ENCODE assay signal across 22 mouse cellular contexts in genomic region chr1:56951980-56952379, GRCm38 (mm10). TPM values are rescaled to one million over a fixed set of nuclear protein-coding genes. Genes with fewer than 3 reads are reported as not detected.
DNase-seq lines count a peak whose midpoint lies in the region; ATAC-seq and TF ChIP-seq lines count a peak whose summit lies in the region.
"Had no signal": no experiment of that assay in that cellular context is flagged by ENCODE, and none has a peak within 500 bp of the region (broad histone marks: within the 10 kb centered on the region; RNA-seq: fewer than 3 reads in every experiment).

No protein-coding gene starts in this region.

- H3K27ac ChIP-seq in embryonic facial prominence, embryonic 14.5 days (replicated peaks; ENCODE audit: low read depth, low read length), result no peak overlapping the region
- no peak overlapping the region for H3K27ac ChIP-seq in embryonic facial prominence, embryonic 10.5 days (replicated peaks)
- H3K27ac ChIP-seq in forebrain, postnatal 0 days (ENCODE audit: low read depth, low read length), result peak overlapping the region; percentile 66
- H3K27ac ChIP-seq in forebrain, embryonic 11.5 days (ENCODE audit: low read depth, low read length), result no peak overlapping the region
- H3K27ac ChIP-seq in intestine, embryonic 16.5 days (ENCODE audit: low read length), result peak overlapping the region; percentile 46; the same call in 1 of the 2 replicates
- no peak overlapping the region for H3K27ac ChIP-seq in stomach, postnatal 0 days (replicated peaks)
- H3K27ac ChIP-seq: heart, embryonic 10.5 days; hindbrain, embryonic 13.5 days had no signal

- TF ChIP-seq CTCF in forebrain, postnatal 0 days (IDR thresholded peaks at IDR 0.05; ENCODE audit: low read depth), result no peak
- no peak for TF ChIP-seq CTCF in stomach, postnatal 0 days (IDR thresholded peaks at IDR 0.05; ENCODE audit: low read depth)

- no peaks in the 10 kb centered on the region for H3K9me3 ChIP-seq in embryonic facial prominence, embryonic 14.5 days (ENCODE audit: control insufficient read depth, low read length)
- H3K9me3 ChIP-seq in embryonic facial prominence, embryonic 10.5 days, result no peaks in the 10 kb centered on the region
- no peaks in the 10 kb centered on the region for H3K9me3 ChIP-seq in forebrain, postnatal 0 days (ENCODE audit: low read length)
- no peaks in the 10 kb centered on the region for H3K9me3 ChIP-seq in forebrain, embryonic 11.5 days (ENCODE audit: control insufficient read depth, low read length)
- H3K9me3 ChIP-seq in intestine, embryonic 16.5 days (ENCODE audit: control insufficient read depth, low read length), result no peaks in the 10 kb centered on the region
- no peaks in the 10 kb centered on the region for H3K9me3 ChIP-seq in stomach, postnatal 0 days (ENCODE audit: control insufficient read depth, low read length)
- H3K9me3 ChIP-seq: heart, embryonic 10.5 days; hindbrain, embryonic 13.5 days had no signal

- H3K27me3 ChIP-seq in embryonic facial prominence, embryonic 14.5 days (replicated peaks; ENCODE audit: control insufficient read depth, insufficient read depth, low read length), result no peaks in the 10 kb centered on the region
- no peaks in the 10 kb centered on the region for H3K27me3 ChIP-seq in embryonic facial prominence, embryonic 10.5 days (replicated peaks; ENCODE audit: low read depth, poor library complexity, severe bottlenecking)
- H3K27me3 ChIP-seq in forebrain, postnatal 0 days (ENCODE audit: insufficient read depth, low read length), result no peaks in the 10 kb centered on the region
- no peaks in the 10 kb centered on the region for H3K27me3 ChIP-seq in forebrain, embryonic 11.5 days (ENCODE audit: control insufficient read depth, insufficient read depth, low read length)
- no peaks in the 10 kb centered on the region for H3K27me3 ChIP-seq in intestine, embryonic 16.5 days (replicated peaks; ENCODE audit: control insufficient read depth, insufficient read depth, low read length)
- no peaks in the 10 kb centered on the region for H3K27me3 ChIP-seq in stomach, postnatal 0 days (ENCODE audit: control insufficient read depth, insufficient read depth, low read length)
- H3K27me3 ChIP-seq: hindbrain, embryonic 13.5 days; Patski had no signal

- no peak for DNase-seq in embryonic facial prominence, embryonic 14.5 days (ENCODE audit: low spot score)
- no peak for DNase-seq in embryonic facial prominence, embryonic 10.5 days (ENCODE audit: low spot score)
- no peak for DNase-seq in forebrain, postnatal 0 days
- no peak for DNase-seq in forebrain, embryonic 11.5 days (ENCODE audit: low spot score)
- no peak for DNase-seq in kidney, postnatal 10 days
- DNase-seq in stomach, postnatal 0 days (ENCODE audit: low spot score), result no peak
- DNase-seq: adrenal gland, postnatal 25 days; B cell, adult 2 months; cerebellum, adult 18-20 months; cerebellum, adult 9-11 months; cerebellum, postnatal 36 days; gastrocnemius, postnatal 10 days; heart, adult 18-20 months; heart, postnatal 10 days; kidney, adult 11 months; kidney, adult 9 months had no signal

- no peak overlapping the region for H3K4me2 ChIP-seq in embryonic facial prominence, embryonic 14.5 days (ENCODE audit: low read depth, low read length)
- H3K4me2 ChIP-seq in forebrain, postnatal 0 days (ENCODE audit: low read depth), result peak overlapping the region; percentile 26
- H3K4me2 ChIP-seq in forebrain, embryonic 11.5 days (ENCODE audit: low read depth, low read length, severe bottlenecking), result no peak overlapping the region
- H3K4me2 ChIP-seq in intestine, embryonic 16.5 days (ENCODE audit: low read depth, low read length), result peak overlapping the region; percentile 32
- H3K4me2 ChIP-seq in stomach, postnatal 0 days (replicated peaks; ENCODE audit: low read depth), result no peak overlapping the region
- H3K4me2 ChIP-seq: hindbrain, embryonic 13.5 days had no signal

- no peak overlapping the region for H3K4me3 ChIP-seq in embryonic facial prominence, embryonic 14.5 days (ENCODE audit: low read depth, low read length)
- no peak overlapping the region for H3K4me3 ChIP-seq in embryonic facial prominence, embryonic 10.5 days
- H3K4me3 ChIP-seq in forebrain, postnatal 0 days (ENCODE audit: low read depth, low read length), result no peak overlapping the region
- no peak overlapping the region for H3K4me3 ChIP-seq in forebrain, embryonic 11.5 days (ENCODE audit: low read depth, low read length)
- H3K4me3 ChIP-seq in intestine, embryonic 16.5 days (ENCODE audit: low read length), result no peak overlapping the region
- H3K4me3 ChIP-seq in stomach, postnatal 0 days (ENCODE audit: low read depth, low read length), result no peak overlapping the region
- H3K4me3 ChIP-seq: heart, embryonic 10.5 days; hindbrain, embryonic 13.5 days had no signal

- 72% methylated on average over 4 of the region's 4 CpGs for WGBS in embryonic facial prominence, embryonic 14.5 days
- WGBS in embryonic facial prominence, embryonic 10.5 days, result 78% methylated on average over 4 of the region's 4 CpGs
- WGBS in forebrain, postnatal 0 days, result 56% methylated on average over 4 of the region's 4 CpGs
- 79% methylated on average over 4 of the region's 4 CpGs for WGBS in forebrain, embryonic 11.5 days
- 67% methylated on average over 4 of the region's 4 CpGs for WGBS in intestine, embryonic 16.5 days
- 68% methylated on average over 4 of the region's 4 CpGs for WGBS in stomach, postnatal 0 days

- 0 out of 2 replicates have a peak overlapping the region, but pooled peaks have one; percentile 25 for H3K9ac ChIP-seq in embryonic facial prominence, embryonic 14.5 days (ENCODE audit: low read depth, low read length)
- H3K9ac ChIP-seq in forebrain, postnatal 0 days, result peak overlapping the region; percentile 26; the same call in 1 of the 2 replicates
- no peak overlapping the region for H3K9ac ChIP-seq in forebrain, embryonic 11.5 days (ENCODE audit: low read length)
- no peak overlapping the region for H3K9ac ChIP-seq in intestine, embryonic 16.5 days (ENCODE audit: low read depth, low read length)
- no peak overlapping the region for H3K9ac ChIP-seq in stomach, postnatal 0 days (ENCODE audit: low read length)
- H3K9ac ChIP-seq: hindbrain, embryonic 13.5 days had no signal

- ATAC-seq in embryonic facial prominence, embryonic 14.5 days (ENCODE audit: low read depth), result no peak
- no peak; the same call in 1 of the 2 replicates for ATAC-seq in forebrain, postnatal 0 days
- no peak for ATAC-seq in forebrain, embryonic 11.5 days (replicated peaks; ENCODE audit: low FRiP score)
- ATAC-seq in intestine, embryonic 16.5 days, result no peak
- ATAC-seq in stomach, postnatal 0 days (ENCODE audit: low FRiP score, low TSS enrichment), result no peak
- ATAC-seq: activated CD4-positive, CD25-positive, alpha-beta regulatory T cell, adult 4 months; CD4-positive, CD25-positive, alpha-beta regulatory T cell, adult 4 months; Patski had no signal

- H3K4me1 ChIP-seq in embryonic facial prominence, embryonic 14.5 days (ENCODE audit: control insufficient read depth, insufficient read depth, low read length), result 0 out of 2 replicates have a peak, but pooled peaks cover 9% of the 10 kb centered on the region
- H3K4me1 ChIP-seq in embryonic facial prominence, embryonic 10.5 days, result peaks cover 8% of the 10 kb centered on the region
- 0 out of 2 replicates have a peak, but pooled peaks cover 5% of the 10 kb centered on the region for H3K4me1 ChIP-seq in forebrain, postnatal 0 days (ENCODE audit: insufficient read depth)
- H3K4me1 ChIP-seq in forebrain, embryonic 11.5 days (replicated peaks; ENCODE audit: control insufficient read depth, insufficient read depth, low read length), result no peaks in the 10 kb centered on the region
- H3K4me1 ChIP-seq in intestine, embryonic 16.5 days (ENCODE audit: control insufficient read depth, insufficient read depth, low read length), result no peaks in the 10 kb centered on the region
- H3K4me1 ChIP-seq in stomach, postnatal 0 days (replicated peaks; ENCODE audit: control insufficient read depth, insufficient read depth), result no peaks in the 10 kb centered on the region
- H3K4me1 ChIP-seq: heart, embryonic 10.5 days; hindbrain, embryonic 13.5 days had no signal

- H3K36me3 ChIP-seq in embryonic facial prominence, embryonic 14.5 days (ENCODE audit: control insufficient read depth, insufficient read depth, low read length), result peaks cover 5% of the 10 kb centered on the region; the same call in 1 of the 2 replicates
- peaks cover 27% of the 10 kb centered on the region for H3K36me3 ChIP-seq in embryonic facial prominence, embryonic 10.5 days (replicated peaks)
- H3K36me3 ChIP-seq in forebrain, postnatal 0 days (ENCODE audit: insufficient read depth), result no peaks in the 10 kb centered on the region; the same call in 1 of the 2 replicates
- H3K36me3 ChIP-seq in forebrain, embryonic 11.5 days (ENCODE audit: control insufficient read depth, insufficient read depth, low read length), result no peaks in the 10 kb centered on the region
- H3K36me3 ChIP-seq in intestine, embryonic 16.5 days (ENCODE audit: control insufficient read depth, insufficient read depth, low read length), result no peaks in the 10 kb centered on the region
- no peaks in the 10 kb centered on the region for H3K36me3 ChIP-seq in stomach, postnatal 0 days (ENCODE audit: control insufficient read depth, insufficient read depth, low read length)
- H3K36me3 ChIP-seq: heart, embryonic 10.5 days; hindbrain, embryonic 13.5 days had no signal

- TF ChIP-seq EP300 in stomach, postnatal 0 days (optimal IDR thresholded peaks at IDR 0.05), result no peak

RNA-seq across cellular contexts. Expression of gene Satb2, which starts 26.5 kb away (rescaled TPM):
- 13.6 and 16.0 TPM in 2 replicates for polyA plus RNA-seq in embryonic facial prominence, embryonic 14.5 days (2014; fragmentation: Nextera tagmentation; extraction: Ambion mirVana)
- 9.0 and 11.3 TPM in 2 replicates for polyA plus RNA-seq in embryonic facial prominence, embryonic 10.5 days (2016; fragmentation: Nextera tagmentation; extraction: Ambion mirVana)
- 57.1 and 106 TPM in 2 replicates for total RNA-seq in forebrain, postnatal 0 days (2014; rRNA removed)
- polyA plus RNA-seq in forebrain, postnatal 0 days (2015; fragmentation: Nextera tagmentation; extraction: Ambion mirVana), result 21.7 and 43.1 TPM in 2 replicates
- polyA plus RNA-seq in forebrain, embryonic 11.5 days (2014; fragmentation: Nextera tagmentation; extraction: Ambion mirVana), result 1.5 and 1.9 TPM in 2 replicates
- 2.1 and 2.6 TPM in 2 replicates for polyA plus RNA-seq in intestine, embryonic 16.5 days (2015; fragmentation: Nextera tagmentation; extraction: Ambion mirVana)
- 0.13 and 0.17 TPM in 2 replicates for polyA plus RNA-seq in stomach, postnatal 0 days (2015; fragmentation: Nextera tagmentation; extraction: Ambion mirVana)
- polyA plus RNA-seq: CD4-positive, CD25-positive, alpha-beta regulatory T cell, adult 4 months had no signal

Comparison
In these comparisons a context has a peak if more than half of its experiments do, and no peak if none do; other contexts are left out.
1. H3K27ac ChIP-seq: peak in forebrain, postnatal 0 days (single experiment) and intestine, embryonic 16.5 days (single experiment); none in embryonic facial prominence, embryonic 14.5 days (single experiment), embryonic facial prominence, embryonic 10.5 days (single experiment), forebrain, embryonic 11.5 days (single experiment) and stomach, postnatal 0 days (single experiment).
2. H3K4me2 ChIP-seq: peak in forebrain, postnatal 0 days (single experiment) and intestine, embryonic 16.5 days (single experiment); none in embryonic facial prominence, embryonic 14.5 days (single experiment), forebrain, embryonic 11.5 days (single experiment) and stomach, postnatal 0 days (single experiment).
3. H3K9ac ChIP-seq: peak in embryonic facial prominence, embryonic 14.5 days (single experiment) and forebrain, postnatal 0 days (single experiment); none in forebrain, embryonic 11.5 days (single experiment), intestine, embryonic 16.5 days (single experiment) and stomach, postnatal 0 days (single experiment).